Mouse (Mus musculus): Measurements from ENCODE around the gene Rpl21. TPM values are rescaled to one million over a fixed set of nuclear protein-coding genes. Genes with fewer than 3 reads are reported as not detected.
A peak's percentile ranks its signal among the peaks of the same experiment; 100 is the strongest.

Gene Rpl21
- polyA plus RNA-seq, 1 experiment = 486 TPM

DNA sequence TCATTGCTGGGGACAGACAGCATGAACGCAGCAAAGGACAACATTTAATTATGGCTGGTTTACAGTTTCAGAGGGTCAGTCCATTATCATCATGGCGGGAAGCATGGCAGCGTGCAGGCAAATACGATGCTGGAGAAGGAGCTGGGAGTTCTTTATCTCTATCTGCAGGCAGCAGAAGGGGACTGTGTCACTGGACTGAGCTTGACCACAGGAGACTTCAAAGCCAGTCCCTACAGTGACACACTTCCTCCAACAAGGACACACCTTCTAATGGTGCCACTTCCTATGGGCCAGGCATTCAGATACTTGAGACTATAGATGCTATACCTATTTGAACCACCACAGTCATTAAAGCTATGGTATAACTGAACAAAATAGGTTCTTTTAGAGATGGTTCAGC is 17.3 kb upstream of the Rpl21 start:
- no peaks in the 10 kb centered on the region for H3K36me3 ChIP-seq (ENCODE audit: control insufficient read depth, insufficient read depth)
- no peaks in the 10 kb centered on the region for H3K79me3 ChIP-seq (ENCODE audit: low read depth)
- TF ChIP-seq CTCF (IDR thresholded peaks at IDR 0.05; ENCODE audit: control insufficient read depth, insufficient read depth, insufficient read length) (no peak), MAX (IDR thresholded peaks at IDR 0.05) (no peak)
- no peak overlapping the region for H3ac ChIP-seq (ENCODE audit: control insufficient read depth, insufficient read length, low read depth)
- no peaks in the 10 kb centered on the region for H3K79me2 ChIP-seq (ENCODE audit: control insufficient read depth, insufficient read depth)
- no peaks in the 10 kb centered on the region for H3K27me3 ChIP-seq (ENCODE audit: control insufficient read depth, insufficient read depth, insufficient read length)
- no peak overlapping the region for H3K4me3 ChIP-seq (ENCODE audit: insufficient read depth, poor library complexity, severe bottlenecking)

GRCm38 (mm10) chr5:146817583-146817982 is 15.1 kb upstream of the Rpl21 start:
- H3K79me3 ChIP-seq (ENCODE audit: low read depth) = no peaks in the 10 kb centered on the region
- no peaks in the 10 kb centered on the region for H3K27me3 ChIP-seq (ENCODE audit: control insufficient read depth, insufficient read depth, insufficient read length)
- no peak overlapping the region for H3ac ChIP-seq (ENCODE audit: control insufficient read depth, insufficient read length, low read depth)
- H3K4me3 ChIP-seq (ENCODE audit: insufficient read depth, poor library complexity, severe bottlenecking) = no peak overlapping the region
- no peak for TF ChIP-seq MYOG (IDR thresholded peaks at IDR 0.05; ENCODE audit: control insufficient read depth, extremely low read depth, insufficient read length)
- TF ChIP-seq USF1 (IDR thresholded peaks at IDR 0.05; ENCODE audit: low read depth) = no peak
- TF ChIP-seq CTCF (IDR thresholded peaks at IDR 0.05; ENCODE audit: control insufficient read depth, insufficient read depth, insufficient read length) = no peak
- no peak for TF ChIP-seq MAX (IDR thresholded peaks at IDR 0.05)
- no peak for TF ChIP-seq CEBPB (IDR thresholded peaks at IDR 0.05; ENCODE audit: low read depth)
- no peak for TF ChIP-seq MYOD1 (IDR thresholded peaks at IDR 0.05; ENCODE audit: control insufficient read depth, insufficient read length, low read depth)
- no peak for TF ChIP-seq FOSL1 (IDR thresholded peaks at IDR 0.05; ENCODE audit: insufficient read depth, low read length, poor library complexity, severe bottlenecking)
- H3K36me3 ChIP-seq (ENCODE audit: control insufficient read depth, insufficient read depth) = no peaks in the 10 kb centered on the region
- H3K79me2 ChIP-seq (ENCODE audit: control insufficient read depth, insufficient read depth) = no peaks in the 10 kb centered on the region

- Histone ChIP-seq H3ac (ENCODE audit: control insufficient read depth, insufficient read length, low read depth) (no peak overlapping the region), H3K79me3 (ENCODE audit: low read depth) (no peaks in the 10 kb centered on the region), H3K79me2 (ENCODE audit: control insufficient read depth, insufficient read depth) (no peaks in the 10 kb centered on the region), H3K36me3 (ENCODE audit: control insufficient read depth, insufficient read depth) (no peaks in the 10 kb centered on the region), H3K4me3 (ENCODE audit: insufficient read depth, poor library complexity, severe bottlenecking) (no peak overlapping the region), H3K27me3 (ENCODE audit: control insufficient read depth, insufficient read depth, insufficient read length) (no peaks in the 10 kb centered on the region)
- TF ChIP-seq MYOG (IDR thresholded peaks at IDR 0.05; ENCODE audit: control insufficient read depth, extremely low read depth, insufficient read length) (no peak), MAX (IDR thresholded peaks at IDR 0.05) (no peak), MYOD1 (IDR thresholded peaks at IDR 0.05; ENCODE audit: control insufficient read depth, insufficient read length, low read depth) (no peak), CEBPB (IDR thresholded peaks at IDR 0.05; ENCODE audit: low read depth) (no peak), CTCF (IDR thresholded peaks at IDR 0.05; ENCODE audit: control insufficient read depth, insufficient read depth, insufficient read length) (no peak), USF1 (IDR thresholded peaks at IDR 0.05; ENCODE audit: low read depth) (no peak), FOSL1 (IDR thresholded peaks at IDR 0.05; ENCODE audit: insufficient read depth, low read length, poor library complexity, severe bottlenecking) (no peak)
Measured at GRCm38 (mm10) chr5:146818906-146819623, 13.6 kb upstream of the Rpl21 start.

- no peak for TF ChIP-seq CTCF (IDR thresholded peaks at IDR 0.05; ENCODE audit: control insufficient read depth, insufficient read depth, insufficient read length)
- no peak for TF ChIP-seq FOSL1 (IDR thresholded peaks at IDR 0.05; ENCODE audit: insufficient read depth, low read length, poor library complexity, severe bottlenecking)
- TF ChIP-seq MYOD1 (IDR thresholded peaks at IDR 0.05; ENCODE audit: control insufficient read depth, insufficient read length, low read depth) = no peak
- TF ChIP-seq MAX (IDR thresholded peaks at IDR 0.05) = no peak
- no peak for TF ChIP-seq MYOG (IDR thresholded peaks at IDR 0.05; ENCODE audit: control insufficient read depth, extremely low read depth, insufficient read length)
- no peak for TF ChIP-seq USF1 (IDR thresholded peaks at IDR 0.05; ENCODE audit: low read depth)
- no peak for TF ChIP-seq CEBPB (IDR thresholded peaks at IDR 0.05; ENCODE audit: low read depth)
- no peak overlapping the region for H3K4me3 ChIP-seq (ENCODE audit: insufficient read depth, poor library complexity, severe bottlenecking)
- no peaks in the 10 kb centered on the region for H3K27me3 ChIP-seq (ENCODE audit: control insufficient read depth, insufficient read depth, insufficient read length)
- H3ac ChIP-seq (ENCODE audit: control insufficient read depth, insufficient read length, low read depth) = no peak overlapping the region
- no peaks in the 10 kb centered on the region for H3K36me3 ChIP-seq (ENCODE audit: control insufficient read depth, insufficient read depth)
- no peaks in the 10 kb centered on the region for H3K79me2 ChIP-seq (ENCODE audit: control insufficient read depth, insufficient read depth)
- no peaks in the 10 kb centered on the region for H3K79me3 ChIP-seq (ENCODE audit: low read depth)
Measured at GRCm38 (mm10) chr5:146823005-146823404, 9.7 kb upstream of the Rpl21 start.

DNA sequence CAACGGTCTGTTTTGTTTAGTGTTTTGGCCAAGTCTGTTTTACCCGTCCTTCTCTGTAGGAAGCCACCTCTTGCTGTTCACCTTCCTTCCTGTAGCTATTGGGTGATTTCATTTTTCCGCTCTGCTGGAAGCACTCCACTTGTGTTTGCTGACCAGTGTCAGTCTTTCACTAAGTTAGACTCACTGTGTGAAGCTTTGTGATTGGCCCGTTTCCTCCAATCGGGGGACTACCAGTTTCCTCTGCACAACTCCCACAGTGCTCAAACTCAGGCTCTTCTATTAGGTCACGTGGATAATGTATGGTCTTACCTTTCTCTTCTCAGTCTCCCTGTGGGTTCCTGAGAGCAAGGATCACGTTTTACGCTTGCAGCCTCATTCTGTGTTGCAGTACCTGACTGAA is 3.2 kb upstream of the Rpl21 start:
- Histone ChIP-seq H3K27me3 (ENCODE audit: control insufficient read depth, insufficient read depth, insufficient read length) (no peaks in the 10 kb centered on the region), H3ac (ENCODE audit: control insufficient read depth, insufficient read length, low read depth) (no peak overlapping the region), H3K79me3 (ENCODE audit: low read depth) (peaks cover 16% of the 10 kb centered on the region), H3K36me3 (ENCODE audit: control insufficient read depth, insufficient read depth) (peaks cover 12% of the 10 kb centered on the region), H3K79me2 (ENCODE audit: control insufficient read depth, insufficient read depth) (peaks cover 17% of the 10 kb centered on the region), H3K4me3 (ENCODE audit: insufficient read depth, poor library complexity, severe bottlenecking) (no peak overlapping the region)
- no peak for TF ChIP-seq MAX (IDR thresholded peaks at IDR 0.05)
- no peak for TF ChIP-seq CEBPB (IDR thresholded peaks at IDR 0.05; ENCODE audit: low read depth)
- no peak for TF ChIP-seq MYOD1 (IDR thresholded peaks at IDR 0.05; ENCODE audit: control insufficient read depth, insufficient read length, low read depth)
- TF ChIP-seq MYOG (IDR thresholded peaks at IDR 0.05; ENCODE audit: control insufficient read depth, extremely low read depth, insufficient read length) = no peak
- no peak for TF ChIP-seq CTCF (IDR thresholded peaks at IDR 0.05; ENCODE audit: control insufficient read depth, insufficient read depth, insufficient read length)
- no peak for TF ChIP-seq FOSL1 (IDR thresholded peaks at IDR 0.05; ENCODE audit: insufficient read depth, low read length, poor library complexity, severe bottlenecking)
- no peak for TF ChIP-seq USF1 (IDR thresholded peaks at IDR 0.05; ENCODE audit: low read depth)

DNA sequence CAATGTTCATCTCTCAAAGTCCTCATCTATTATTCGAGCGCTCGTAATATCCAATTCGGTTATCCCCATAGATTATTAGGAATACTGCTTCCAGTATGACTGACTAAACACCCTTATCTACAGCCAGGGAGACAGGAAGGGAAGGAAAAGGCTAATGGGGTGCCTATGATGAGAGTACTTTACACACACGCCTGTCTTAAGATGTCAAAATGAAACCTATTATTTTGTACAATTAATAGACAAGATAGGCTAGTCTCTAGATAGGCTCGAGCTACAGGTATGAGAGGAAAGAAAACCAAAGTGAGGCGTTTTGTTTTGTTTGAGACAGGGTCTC is 288 bp upstream of the Rpl21 start:
- Histone ChIP-seq H3K27me3 (ENCODE audit: control insufficient read depth, insufficient read depth, insufficient read length) (no peaks in the 10 kb centered on the region), H3K79me2 (ENCODE audit: control insufficient read depth, insufficient read depth) (peaks cover 31% of the 10 kb centered on the region), H3K36me3 (ENCODE audit: control insufficient read depth, insufficient read depth) (peaks cover 39% of the 10 kb centered on the region), H3K79me3 (ENCODE audit: low read depth) (peaks cover 18% of the 10 kb centered on the region), H3K4me3 (ENCODE audit: insufficient read depth, poor library complexity, severe bottlenecking) (peak overlapping the region; percentile 97), H3ac (ENCODE audit: control insufficient read depth, insufficient read length, low read depth) (no peak overlapping the region)
- TF ChIP-seq MYOG (IDR thresholded peaks at IDR 0.05; ENCODE audit: control insufficient read depth, extremely low read depth, insufficient read length) = no peak

All from C2C12 (cell line).